Mouse (Mus musculus): ENCODE results near the gene Insrr.
"Not testable (repeated sequence)": the region's sequence is repeated elsewhere in the genome, so short reads cannot be mapped to it uniquely, and the experiment has no call there.

The Insrr gene

GRCm38 (mm10) chr3:87778283-87778682, 18.5 kb upstream of the Insrr start:
- DNase-seq (ENCODE audit: low read depth, low spot score), result no peak

GRCm38 (mm10) chr3:87779086-87779485, 17.7 kb upstream of the Insrr start:
- DNase-seq (ENCODE audit: low read depth, low spot score), result no peak

- DNase-seq (ENCODE audit: low read depth, low spot score), result no peak
Observed at GRCm38 (mm10) chr3:87783282-87784023, 13.3 kb upstream of the Insrr start.

GRCm38 (mm10) chr3:87785156-87785555, 11.6 kb upstream of the Insrr start:
- no peak for DNase-seq (ENCODE audit: low read depth, low spot score)

- DNase-seq (ENCODE audit: low read depth, low spot score), result no peak
Observed at GRCm38 (mm10) chr3:87785626-87786214, 11.0 kb upstream of the Insrr start.

GRCm38 (mm10) chr3:87789248-87789647, 7.5 kb upstream of the Insrr start:
- no peak for DNase-seq (ENCODE audit: low read depth, low spot score)

GRCm38 (mm10) chr3:87789768-87790167, 7.0 kb upstream of the Insrr start:
- DNase-seq (ENCODE audit: low read depth, low spot score), result no peak

- no peak for DNase-seq (ENCODE audit: low read depth, low spot score)
Observed at GRCm38 (mm10) chr3:87794922-87795325, 1.8 kb upstream of the Insrr start, which contains the start of gene Ntrk1. Gene Ntrk1 (minus strand): TSS chr3:87795162.

- DNase-seq (ENCODE audit: low read depth, low spot score), result peak; percentile 69
Observed at GRCm38 (mm10) chr3:87795336-87796277, 1.1 kb upstream of the Insrr start.

GRCm38 (mm10) chr3:87801681-87802080, 4.9 kb downstream of the Insrr start:
- DNase-seq (ENCODE audit: low read depth, low spot score), result no peak

GRCm38 (mm10) chr3:87804038-87804677, 7.4 kb downstream of the Insrr start:
- no peak for DNase-seq (ENCODE audit: low read depth, low spot score)

- DNase-seq (ENCODE audit: low read depth, low spot score), result no peak
Observed at GRCm38 (mm10) chr3:87809322-87809962, 12.7 kb downstream of the Insrr start.

- no peak for DNase-seq (ENCODE audit: low read depth, low spot score)
Observed at GRCm38 (mm10) chr3:87811297-87811696, 14.5 kb downstream of the Insrr start.

- DNase-seq (ENCODE audit: low read depth, low spot score), result peak; percentile 46
Observed at GRCm38 (mm10) chr3:87812413-87812812, 15.7 kb downstream of the Insrr start.

- no peak for DNase-seq (ENCODE audit: low read depth, low spot score)
Observed at GRCm38 (mm10) chr3:87812873-87813272, 16.1 kb downstream of the Insrr start.

GRCm38 (mm10) chr3:87816166-87816565, 19.4 kb downstream of the Insrr start:
- DNase-seq (ENCODE audit: low read depth, low spot score), result no peak

- peak; percentile 85 for DNase-seq (ENCODE audit: low read depth, low spot score)
Observed at GRCm38 (mm10) chr3:87816646-87817093, 19.9 kb downstream of the Insrr start.

- no peak for DNase-seq (ENCODE audit: low read depth, low spot score)
Observed at GRCm38 (mm10) chr3:87818226-87818625, 21.5 kb downstream of the Insrr start.

- DNase-seq (ENCODE audit: low read depth, low spot score), result not testable (repeated sequence)
Observed at GRCm38 (mm10) chr3:87824206-87824605, 27.5 kb downstream of the Insrr start, which contains the start of gene Pear1. Gene Pear1 (minus strand): TSS chr3:87824306.

GRCm38 (mm10) chr3:87828435-87828834, 31.7 kb downstream of the Insrr start:
- DNase-seq (ENCODE audit: low read depth, low spot score), result no peak

GRCm38 (mm10) chr3:87829025-87829424, 32.3 kb downstream of the Insrr start:
- no peak for DNase-seq (ENCODE audit: low read depth, low spot score)
